Mouse (Mus musculus) cerebellum, postnatal 10 days (tissue): Measurements from ENCODE around the gene Sgpl1.

Experiments
- DNase-seq, 2 experiments: peaks; one replicate each; pipeline ENCODE4 v3.0.0; 2021; ENCODE audit warnings: mixed read lengths in 2 of 2

Sgpl1 gene

GRCm38 (mm10) chr10:61147157-61148040 is at the start of gene Sgpl1:
Sgpl1 (minus strand) TSS chr10:61147703.
- peak; percentile 97 to 98 for DNase-seq

- DNase-seq = no peak
These were observed 48.3 kb upstream of the Sgpl1 start for GRCm38 (mm10) chr10:61195718-61196291.

GRCm38 (mm10) chr10:61195216-61195615 is 47.7 kb upstream of the Sgpl1 start:
- no peak for DNase-seq

- no peak for DNase-seq
These were observed 47.1 kb upstream of the Sgpl1 start for GRCm38 (mm10) chr10:61194611-61195010.

GRCm38 (mm10) chr10:61188010-61188409 is 40.5 kb upstream of the Sgpl1 start:
- no peak for DNase-seq

- DNase-seq = no peak
These were observed 39.5 kb upstream of the Sgpl1 start for GRCm38 (mm10) chr10:61187001-61187400.

GRCm38 (mm10) chr10:61179927-61180326 is 32.4 kb upstream of the Sgpl1 start:
- peak; percentile 55 to 58 for DNase-seq

GRCm38 (mm10) chr10:61178687-61179086 is 31.2 kb upstream of the Sgpl1 start:
- no peak for DNase-seq

GRCm38 (mm10) chr10:61177751-61178150 is 30.2 kb upstream of the Sgpl1 start:
- DNase-seq = peak in 1 of 2 experiments; percentile 36

- DNase-seq = peak in 1 of 2 experiments; percentile 41
These were observed 28.8 kb upstream of the Sgpl1 start for GRCm38 (mm10) chr10:61176221-61176790.

- DNase-seq = peak; percentile 88 to 91
These were observed 28.1 kb upstream of the Sgpl1 start for GRCm38 (mm10) chr10:61175442-61176204.

GRCm38 (mm10) chr10:61174711-61175441 is 27.4 kb upstream of the Sgpl1 start:
- peak; percentile 64 to 68 for DNase-seq

- peak; percentile 51 to 63 for DNase-seq
These were observed 25.0 kb upstream of the Sgpl1 start for GRCm38 (mm10) chr10:61172496-61172895.

- DNase-seq = no peak
These were observed 24.2 kb upstream of the Sgpl1 start, which contains the start of gene Tbata for GRCm38 (mm10) chr10:61171654-61172053. Tbata (plus strand) TSS chr10:61171954.

- DNase-seq = no peak
These were observed 20.9 kb upstream of the Sgpl1 start for GRCm38 (mm10) chr10:61168393-61168792.

GRCm38 (mm10) chr10:61167333-61168096 is 20.0 kb upstream of the Sgpl1 start:
- DNase-seq = no peak

GRCm38 (mm10) chr10:61162366-61162765 is 14.9 kb upstream of the Sgpl1 start:
- peak in 1 of 2 experiments; percentile 37 for DNase-seq

GRCm38 (mm10) chr10:61160671-61161070 is 13.2 kb upstream of the Sgpl1 start:
- DNase-seq = peak; percentile 70 to 72

- DNase-seq = no peak
These were observed 12.6 kb upstream of the Sgpl1 start for GRCm38 (mm10) chr10:61160089-61160488.

GRCm38 (mm10) chr10:61158594-61158993 is 11.1 kb upstream of the Sgpl1 start:
- no peak for DNase-seq

- no peak for DNase-seq
These were observed 8.9 kb upstream of the Sgpl1 start for GRCm38 (mm10) chr10:61156453-61156852.
